Mouse (Mus musculus) lung, postnatal 0 days (tissue): ENCODE measurements around the gene Serpini2. TPM values are rescaled to one million over a fixed set of nuclear protein-coding genes. Genes with fewer than 3 reads are reported as not detected.

ENCODE experiments used
- ATAC-seq: fragments of 200-750 bp; cut with Nextera tagmentation; 2 replicates; pipeline ENCODE4 v1.8.0; 2017; ENCODE audit warnings: moderate library complexity
- DNase-seq: peaks from one replicate; pipeline ENCODE4 v3.0.0-alpha.2; 2016; ENCODE audit warnings: low spot score
- H3K27ac ChIP-seq: fragments of 300-500 bp; sonication (generic); 2 replicates; pipeline ENCODE4 v1.5.1; 2014; ENCODE audit warnings: antibody characterized with exemption, mild to moderate bottlenecking, low read length, mixed read lengths
- H3K27me3 ChIP-seq: fragments of 300-500 bp; sonication (generic); replicated peaks from 2 replicates; pipeline ENCODE4 v1.6.1; 2014; ENCODE audit warnings: low read length, mixed read lengths; ENCODE audit not compliant: insufficient read depth
- H3K36me3 ChIP-seq: fragments of 300-500 bp; sonication (generic); 2 replicates; pipeline ENCODE4 v1.6.1; 2014; ENCODE audit warnings: low read length, mixed read lengths; ENCODE audit not compliant: insufficient read depth
- H3K4me1 ChIP-seq: fragments of 300-500 bp; sonication (generic); 2 replicates; pipeline ENCODE4 v1.6.1; 2014; ENCODE audit warnings: antibody characterized with exemption, low read depth, low read length, mixed read lengths; ENCODE audit not compliant: insufficient read depth
- H3K4me2 ChIP-seq: fragments of 300-500 bp; sonication (generic); replicated peaks from 2 replicates; pipeline ENCODE4 v1.6.1; 2014; ENCODE audit warnings: low read depth, mild to moderate bottlenecking, low read length, moderate library complexity, mixed read lengths
- H3K4me3 ChIP-seq: fragments of 300-500 bp; sonication (generic); 2 replicates; pipeline ENCODE4 v1.5.1; 2014; ENCODE audit warnings: low read depth, low read length
- H3K9ac ChIP-seq: fragments of 300-500 bp; sonication (generic); replicated peaks from 2 replicates; pipeline ENCODE4 v1.6.1; 2014; ENCODE audit warnings: low read depth, mild to moderate bottlenecking
- H3K9me3 ChIP-seq: fragments of 300-500 bp; sonication (generic); 2 replicates; pipeline ENCODE4 v1.6.1; 2016; ENCODE audit warnings: low read length, mixed read lengths
- CTCF ChIP-seq: IDR thresholded peaks from 2 replicates; pipeline ENCODE4 v1.5.1; 2016; ENCODE audit warnings: antibody characterized with exemption, mild to moderate bottlenecking
- EP300 ChIP-seq: IDR thresholded peaks from 2 replicates; pipeline ENCODE4 v1.6.1; 2016; ENCODE audit warnings: antibody characterized with exemption, mild to moderate bottlenecking, control low read depth
- WGBS: fragments of 180-500 bp; shearing (Covaris S2); extraction: QIAGEN DNeasy Blood & Tissue Kit; methylation state at CpG from one replicate; pipeline ENCODE4 v1.1.7; 2014; 5-methylcytosine and 5-hydroxymethylcytosine counted together
- polyA plus RNA-seq: library from polyadenylated mRNA; unstranded; fragments of >200 nt; fragmentation: Nextera tagmentation; extraction: Ambion mirVana; gene quantifications from 2 replicates; pipeline ENCODE4 v1.2.1, GENCODE M21; 2015

Serpini2 gene
- polyA plus RNA-seq, 1 experiment from 2014 or later, result not detected

GRCm38 (mm10) chr3:75297758-75298111 is 27.9 kb upstream of the Serpini2 start:
- H3K27me3 ChIP-seq, result no peaks in the 10 kb centered on the region
- no peak overlapping the region for H3K27ac ChIP-seq
- no peaks in the 10 kb centered on the region for H3K4me1 ChIP-seq
- H3K9me3 ChIP-seq, result no peaks in the 10 kb centered on the region
- 44% methylated on average over 3 of the region's 3 CpGs for WGBS
- ATAC-seq, result no peak
- no peak overlapping the region for H3K4me2 ChIP-seq
- H3K9ac ChIP-seq, result no peak overlapping the region
- DNase-seq, result no peak
- no peaks in the 10 kb centered on the region for H3K36me3 ChIP-seq
- no peak overlapping the region for H3K4me3 ChIP-seq
- no peak for TF ChIP-seq CTCF
- TF ChIP-seq EP300, result no peak

- Histone ChIP-seq H3K4me3 (no peak overlapping the region), H3K9ac (no peak overlapping the region), H3K36me3 (no peaks in the 10 kb centered on the region), H3K4me2 (no peak overlapping the region), H3K27ac (no peak overlapping the region), H3K4me1 (no peaks in the 10 kb centered on the region), H3K27me3 (no peaks in the 10 kb centered on the region), H3K9me3 (no peaks in the 10 kb centered on the region)
- ATAC-seq, result no peak
- 51% methylated on average over 2 of the region's 2 CpGs for WGBS
- no peak for TF ChIP-seq CTCF
- no peak for TF ChIP-seq EP300
- no peak for DNase-seq
Measured at GRCm38 (mm10) chr3:75297026-75297757, 27.3 kb upstream of the Serpini2 start.

GRCm38 (mm10) chr3:75293243-75293642 is 23.4 kb upstream of the Serpini2 start:
- H3K27ac ChIP-seq, result no peak overlapping the region
- H3K4me2 ChIP-seq, result no peak overlapping the region
- H3K4me1 ChIP-seq, result no peaks in the 10 kb centered on the region
- no peak for TF ChIP-seq CTCF
- TF ChIP-seq EP300, result no peak
- H3K4me3 ChIP-seq, result no peak overlapping the region
- DNase-seq (peak; percentile 7), ATAC-seq (no peak)
- H3K9ac ChIP-seq, result no peak overlapping the region
- 68% methylated on average over 2 of the region's 2 CpGs for WGBS
- H3K27me3 ChIP-seq, result no peaks in the 10 kb centered on the region
- H3K36me3 ChIP-seq, result no peaks in the 10 kb centered on the region
- no peaks in the 10 kb centered on the region for H3K9me3 ChIP-seq

- ATAC-seq (no peak), DNase-seq (no peak)
- Histone ChIP-seq H3K9ac (no peak overlapping the region), H3K27me3 (no peaks in the 10 kb centered on the region), H3K36me3 (no peaks in the 10 kb centered on the region), H3K4me2 (no peak overlapping the region), H3K4me3 (no peak overlapping the region), H3K9me3 (no peaks in the 10 kb centered on the region), H3K4me1 (no peaks in the 10 kb centered on the region), H3K27ac (no peak overlapping the region)
- TF ChIP-seq EP300 (no peak), CTCF (no peak)
- WGBS, result 84% methylated on average over 4 of the region's 4 CpGs
Measured at GRCm38 (mm10) chr3:75277455-75277854, 7.6 kb upstream of the Serpini2 start.

- no peak overlapping the region for H3K4me3 ChIP-seq
- no peak for TF ChIP-seq CTCF
- no peak for TF ChIP-seq EP300
- no peaks in the 10 kb centered on the region for H3K36me3 ChIP-seq
- no peak overlapping the region for H3K9ac ChIP-seq
- no peak overlapping the region for H3K27ac ChIP-seq
- no peaks in the 10 kb centered on the region for H3K9me3 ChIP-seq
- ATAC-seq, result no peak
- H3K4me1 ChIP-seq, result no peaks in the 10 kb centered on the region
- WGBS, result 88% methylated on average over 3 of the region's 3 CpGs
- no peaks in the 10 kb centered on the region for H3K27me3 ChIP-seq
- DNase-seq, result no peak
- H3K4me2 ChIP-seq, result no peak overlapping the region
Measured at GRCm38 (mm10) chr3:75276522-75276921, 6.6 kb upstream of the Serpini2 start.

- H3K36me3 ChIP-seq, result no peaks in the 10 kb centered on the region
- no peak overlapping the region for H3K4me3 ChIP-seq
- H3K4me1 ChIP-seq, result no peaks in the 10 kb centered on the region
- DNase-seq (no peak), ATAC-seq (no peak)
- no peak overlapping the region for H3K4me2 ChIP-seq
- H3K9me3 ChIP-seq, result no peaks in the 10 kb centered on the region
- TF ChIP-seq CTCF (no peak), EP300 (no peak)
- no peaks in the 10 kb centered on the region for H3K27me3 ChIP-seq
- no peak overlapping the region for H3K27ac ChIP-seq
- no peak overlapping the region for H3K9ac ChIP-seq
Measured at GRCm38 (mm10) chr3:75275127-75275526, 5.2 kb upstream of the Serpini2 start.

- no peak overlapping the region for H3K4me2 ChIP-seq
- DNase-seq (no peak), ATAC-seq (no peak)
- H3K27me3 ChIP-seq, result no peaks in the 10 kb centered on the region
- TF ChIP-seq CTCF (no peak), EP300 (no peak)
- H3K27ac ChIP-seq, result no peak overlapping the region
- H3K9ac ChIP-seq, result no peak overlapping the region
- no peaks in the 10 kb centered on the region for H3K36me3 ChIP-seq
- H3K4me1 ChIP-seq, result no peaks in the 10 kb centered on the region
- H3K4me3 ChIP-seq, result no peak overlapping the region
- H3K9me3 ChIP-seq, result no peaks in the 10 kb centered on the region
Measured at GRCm38 (mm10) chr3:75259356-75259755, 10.5 kb downstream of the Serpini2 start.
